Mouse (Mus musculus): ENCODE results near the gene Tdp1. TPM values are rescaled to one million over a fixed set of nuclear protein-coding genes. Genes with fewer than 3 reads are reported as not detected.
A peak's percentile ranks its signal among the peaks of the same experiment; 100 is the strongest.

The Tdp1 gene
- total RNA-seq, 2 experiments from 2014 or later: 9.7 to 11.8 TPM

DNA sequence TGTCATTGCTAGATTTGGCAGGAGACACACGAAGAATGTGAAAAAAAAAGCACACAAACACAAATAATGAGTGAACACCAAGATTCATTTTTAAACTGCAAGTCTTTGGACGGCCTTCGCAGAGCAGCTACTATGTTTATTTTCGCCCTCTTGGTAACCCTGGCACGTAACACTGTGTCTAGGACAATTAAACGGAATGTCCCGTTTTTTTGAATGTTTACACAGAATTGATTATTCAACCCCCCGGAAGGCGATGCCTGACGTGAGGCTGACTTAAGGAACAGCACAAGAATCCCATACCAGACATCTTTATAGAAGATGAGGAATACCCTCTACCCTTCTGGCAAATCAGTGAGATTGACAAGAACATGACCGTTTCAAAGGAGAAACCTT, 608 bp upstream of the Tdp1 start:
- intact Hi-C loops (cut with DNase I): loop anchor here (5.0 kb wide), 1 partner anchor 321 kb away; the partner anchor contains the start of gene Foxn3
- peak in 1 of 2 experiments; percentile 11 for DNase-seq

DNA sequence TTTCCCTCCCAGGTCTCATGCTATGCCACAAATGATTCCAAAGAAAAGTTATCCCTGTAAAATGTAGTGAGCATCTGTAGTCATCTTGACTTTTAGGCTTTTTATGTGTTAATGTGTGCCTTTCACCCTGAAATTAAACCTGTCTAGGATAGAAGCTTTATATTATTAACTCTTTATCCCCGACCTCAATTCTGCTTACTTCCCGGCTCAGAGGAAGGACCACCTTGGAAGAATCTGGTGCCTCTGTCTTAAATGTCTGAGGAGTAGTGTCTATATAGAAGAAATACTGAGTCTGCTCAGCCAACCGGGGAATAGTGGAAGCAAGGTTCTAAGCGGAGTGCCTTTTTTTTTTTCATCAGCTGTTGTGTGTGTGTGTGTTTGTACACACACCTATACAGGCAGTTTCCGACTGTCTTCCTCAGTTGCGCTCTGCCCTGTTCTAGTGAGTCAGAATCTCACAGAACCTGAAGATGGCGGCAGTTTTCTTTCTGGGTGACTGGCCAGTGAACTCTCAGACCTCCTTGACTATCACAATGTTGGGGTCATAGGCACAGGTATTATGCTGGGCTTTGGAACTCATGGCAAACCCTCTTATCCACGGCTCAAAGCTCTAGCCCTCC, 1.1 kb downstream of the Tdp1 start:
- intact Hi-C loops (cut with DNase I): no loop called here
- no peak for DNase-seq

DNA sequence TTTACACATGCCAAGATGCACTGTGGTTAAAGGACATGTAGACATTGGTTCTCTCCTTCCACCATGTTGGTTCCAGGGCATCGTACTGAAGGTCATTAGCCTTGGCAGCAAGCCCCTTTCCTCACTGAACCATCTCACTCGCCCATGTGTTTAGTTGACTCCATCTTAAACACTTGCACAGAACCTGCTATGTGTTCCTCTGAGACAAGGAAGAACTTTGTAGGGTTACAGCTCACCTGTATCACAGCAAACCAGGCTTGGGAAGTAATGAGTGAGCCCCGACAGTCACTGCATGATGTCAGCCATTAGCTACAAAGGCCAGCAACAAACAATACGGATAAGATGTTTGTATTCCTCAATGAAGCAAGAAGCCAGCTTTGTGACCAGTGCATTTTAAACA, 13.5 kb downstream of the Tdp1 start:
- intact Hi-C loops (cut with DNase I): no loop called here
- no peak for DNase-seq

DNA sequence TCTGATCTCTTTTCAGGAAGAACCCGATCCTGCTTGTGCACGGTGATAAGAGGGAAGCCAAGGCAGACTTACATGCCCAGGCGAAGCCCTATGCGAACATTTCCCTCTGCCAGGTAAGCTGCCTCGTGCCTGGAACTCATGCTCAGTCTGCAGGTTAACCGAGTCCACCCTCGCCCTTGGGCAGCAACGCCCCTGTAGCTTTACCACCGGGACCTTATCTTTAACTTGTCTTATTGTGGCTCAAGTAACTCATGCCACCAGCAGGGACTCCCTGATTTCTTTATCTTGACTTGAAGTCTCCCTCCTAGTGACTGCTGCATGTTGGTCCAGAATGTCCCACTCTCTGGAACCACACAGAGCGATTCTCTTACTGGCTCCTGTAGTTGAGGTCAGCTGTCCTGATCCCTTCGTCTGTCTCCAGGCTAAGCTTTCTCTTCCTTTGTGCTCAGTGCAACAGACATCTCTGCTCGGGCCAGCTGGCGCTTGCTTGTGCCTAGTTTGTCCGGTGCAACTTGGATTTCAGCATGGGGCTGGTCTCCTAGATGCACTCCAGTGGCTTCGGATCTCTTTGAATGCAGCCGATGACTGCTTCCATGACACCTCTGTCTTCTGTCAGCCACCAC, 14.0 kb downstream of the Tdp1 start:
- DNase-seq: no peak
- intact Hi-C loops (cut with DNase I): no loop called here

DNA sequence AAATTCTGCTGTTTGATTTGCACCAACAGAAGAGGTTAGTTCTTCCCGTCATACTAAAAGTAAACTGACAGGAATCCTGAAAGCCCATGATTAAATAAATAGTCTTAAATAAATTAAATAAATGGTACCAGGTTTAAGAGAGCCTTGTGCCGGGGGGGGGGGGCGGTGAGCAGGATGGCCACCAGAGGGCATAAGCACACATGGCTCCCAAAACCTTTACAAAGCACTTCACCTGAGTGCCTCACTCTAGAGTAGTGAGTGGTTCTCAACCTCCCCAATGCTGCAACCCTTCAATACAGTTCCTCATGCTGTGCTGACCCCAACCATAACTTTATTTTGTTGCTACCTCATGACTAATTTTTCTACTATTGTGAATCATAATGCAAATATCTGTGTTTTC, 15.7 kb downstream of the Tdp1 start:
- intact Hi-C loops (cut with DNase I): loop anchor here (1.0 to 5.0 kb wide), 2 partner anchors 62 to 206 kb away; partner anchors contain the start of gene Kcnk13
- DNase-seq: no peak

DNA sequence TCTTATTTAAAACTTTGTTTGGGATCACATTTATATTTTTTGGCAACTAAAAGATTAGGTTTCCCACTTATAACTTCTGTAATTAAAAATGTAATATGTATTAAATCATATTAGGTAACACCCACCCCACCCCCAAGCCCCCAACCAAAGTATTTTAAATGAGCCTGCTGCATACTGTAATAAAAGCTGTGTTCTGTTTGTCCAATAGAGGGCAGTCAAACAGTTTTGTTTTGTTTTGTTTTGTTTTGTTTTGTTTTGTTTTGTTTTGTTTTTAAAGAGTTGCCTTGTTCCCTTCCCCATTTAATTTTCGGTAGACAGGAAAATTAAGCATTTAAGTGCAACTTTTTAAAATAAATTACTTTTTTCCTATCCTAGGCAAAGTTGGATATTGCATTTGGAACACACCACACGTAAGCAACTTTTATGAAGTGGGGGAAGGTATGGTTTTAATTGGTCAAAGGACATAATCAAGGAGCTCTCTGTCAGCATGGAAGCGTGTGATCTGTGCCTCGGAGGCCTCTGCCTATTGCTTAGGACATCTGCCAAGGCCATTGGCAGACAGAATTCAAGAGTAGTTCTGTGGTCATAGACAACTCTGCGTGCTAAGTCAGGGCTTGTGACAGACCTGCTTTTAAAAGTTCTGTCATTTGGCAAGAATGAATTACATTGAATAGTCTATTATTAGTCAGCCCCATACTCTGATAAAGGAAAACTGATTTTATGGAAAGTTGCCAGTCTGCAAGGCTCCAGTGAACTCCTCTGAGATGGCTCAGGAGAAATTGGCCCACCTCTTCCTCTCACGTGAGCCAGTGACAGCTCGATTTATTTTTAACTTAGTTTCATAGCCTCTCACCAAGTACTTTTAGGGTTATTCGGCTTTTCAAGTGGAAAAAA, 17.9 kb downstream of the Tdp1 start:
- DNase-seq: peak; percentile 25 to 58
- intact Hi-C loops (cut with DNase I): loop anchor here (5.0 kb wide), 1 partner anchor 60 kb away; the partner anchor contains the start of gene Kcnk13

- DNase-seq: peak; percentile 15 to 23
- intact Hi-C loops (cut with DNase I): loop anchor here (5.0 kb wide), 1 partner anchor 59 kb away; the partner anchor contains the start of gene Kcnk13
Measured at GRCm38 (mm10) chr12:99902867-99903370, 18.6 kb downstream of the Tdp1 start.

GRCm38 (mm10) chr12:99904537-99904936, 20.2 kb downstream of the Tdp1 start:
- DNase-seq: no peak
- intact Hi-C loops (cut with DNase I): loop anchor here (5.0 kb wide), 1 partner anchor 58 kb away; the partner anchor contains the start of gene Kcnk13

DNA sequence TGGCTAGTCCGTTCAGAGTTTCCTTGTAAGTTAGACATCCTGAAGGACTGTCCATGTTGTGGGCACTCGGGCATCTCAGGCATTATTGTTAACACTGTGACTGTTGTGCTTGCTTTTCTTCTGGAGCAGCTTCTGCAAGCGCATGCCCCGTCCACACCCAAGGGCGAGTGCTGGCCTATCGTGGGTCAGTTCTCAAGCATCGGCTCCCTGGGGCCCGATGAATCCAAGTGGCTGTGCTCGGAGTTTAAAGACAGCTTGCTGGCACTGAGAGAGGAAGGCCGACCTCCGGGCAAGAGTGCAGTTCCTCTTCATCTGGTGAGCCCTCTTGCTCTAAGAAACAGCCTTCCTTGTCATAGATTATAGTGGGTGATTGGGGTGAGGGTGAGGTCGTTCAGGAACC, 27.1 kb downstream of the Tdp1 start:
- intact Hi-C loops (cut with DNase I): no loop called here
- DNase-seq: peak in 1 of 2 experiments; percentile 6

DNA sequence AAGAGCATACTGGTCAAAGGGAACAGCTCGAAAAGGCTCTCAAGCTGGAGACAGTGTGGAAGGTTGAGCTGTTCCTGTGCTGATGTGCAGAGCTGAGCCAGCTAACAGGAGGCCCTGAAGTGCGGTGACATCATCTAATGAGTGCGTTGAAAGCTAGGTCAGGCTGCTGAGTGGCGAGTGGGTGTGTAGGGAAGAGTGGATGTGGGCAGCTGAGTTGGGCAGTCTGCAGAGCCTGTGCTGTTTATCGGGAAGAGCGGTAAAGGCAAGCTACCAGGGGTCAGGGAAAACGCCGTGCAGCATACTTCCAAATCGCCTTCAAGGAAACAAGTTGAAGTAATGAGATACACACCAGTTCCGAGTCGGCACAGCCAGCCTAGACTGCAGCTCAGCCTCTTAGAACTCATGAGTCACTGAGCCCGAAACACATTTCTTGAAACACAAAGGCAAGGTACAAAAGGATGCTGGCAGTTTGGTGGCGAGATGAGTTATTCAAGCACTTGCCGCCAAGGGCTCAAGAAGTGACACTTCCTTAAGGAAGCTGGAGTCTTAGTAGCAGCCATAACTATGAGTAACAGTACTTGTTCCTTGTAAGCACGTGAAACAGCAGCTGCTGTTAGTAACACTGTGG, 33.6 kb downstream of the Tdp1 start:
- DNase-seq: no peak
- intact Hi-C loops (cut with DNase I): no loop called here

- DNase-seq: no peak
- intact Hi-C loops (cut with DNase I): no loop called here
Measured at GRCm38 (mm10) chr12:99919636-99920035, 35.3 kb downstream of the Tdp1 start.

- intact Hi-C loops (cut with DNase I): no loop called here
- DNase-seq: no peak
Measured at GRCm38 (mm10) chr12:99921045-99921444, 36.7 kb downstream of the Tdp1 start.

DNA sequence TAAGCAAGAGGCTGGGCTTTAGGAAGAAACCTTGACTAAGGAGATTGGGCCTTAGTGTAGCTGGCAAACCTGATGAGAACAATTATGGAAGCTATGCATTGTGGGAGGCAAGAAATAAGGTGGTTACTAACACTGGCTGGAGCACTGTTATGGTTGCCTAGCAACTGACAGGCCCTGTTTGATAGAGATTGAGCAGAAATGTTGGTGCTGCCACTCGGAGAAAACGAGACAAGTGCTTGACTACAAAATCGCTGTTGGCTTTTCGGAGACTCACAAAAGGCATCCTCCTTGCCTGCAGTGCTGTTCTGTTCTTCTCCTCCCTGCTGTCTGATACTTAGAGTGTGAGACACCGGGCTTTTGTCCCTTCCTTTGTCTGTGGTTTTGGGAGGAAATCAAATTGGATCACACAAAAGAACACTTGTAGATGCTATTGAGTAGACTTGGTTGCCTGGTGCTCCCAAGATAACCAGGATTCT, 38.9 kb downstream of the Tdp1 start:
- no peak for DNase-seq
- intact Hi-C loops (cut with DNase I): no loop called here

GRCm38 (mm10) chr12:99923703-99924102, 39.4 kb downstream of the Tdp1 start:
- DNase-seq: no peak
- intact Hi-C loops (cut with DNase I): no loop called here

DNA sequence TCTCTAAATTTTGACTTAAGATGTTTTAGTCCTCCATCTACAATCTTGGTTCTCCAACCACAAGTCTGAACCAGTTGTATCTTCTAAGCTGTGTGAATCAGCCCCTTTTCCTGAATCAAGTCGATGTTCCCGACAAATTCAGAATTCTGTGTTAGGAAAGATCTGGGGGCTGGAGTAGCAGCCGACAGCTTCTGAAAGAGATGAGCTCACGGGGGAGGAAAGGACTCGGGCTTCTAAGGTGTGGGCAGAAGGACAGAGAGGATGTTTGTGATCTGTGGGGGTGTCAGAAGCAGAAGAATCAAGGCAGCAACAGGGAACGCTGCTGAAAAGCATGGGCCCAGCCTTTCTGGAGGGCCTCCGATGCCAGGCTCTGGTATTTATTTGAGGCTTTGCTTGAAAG, 44.0 kb downstream of the Tdp1 start:
- no peak for DNase-seq
- intact Hi-C loops (cut with DNase I): no loop called here

GRCm38 (mm10) chr12:99929160-99929559, 44.8 kb downstream of the Tdp1 start:
- no peak for DNase-seq
- intact Hi-C loops (cut with DNase I): no loop called here

- intact Hi-C loops (cut with DNase I): no loop called here
- DNase-seq: no peak
Measured at GRCm38 (mm10) chr12:99932245-99932644, 47.9 kb downstream of the Tdp1 start.

DNA sequence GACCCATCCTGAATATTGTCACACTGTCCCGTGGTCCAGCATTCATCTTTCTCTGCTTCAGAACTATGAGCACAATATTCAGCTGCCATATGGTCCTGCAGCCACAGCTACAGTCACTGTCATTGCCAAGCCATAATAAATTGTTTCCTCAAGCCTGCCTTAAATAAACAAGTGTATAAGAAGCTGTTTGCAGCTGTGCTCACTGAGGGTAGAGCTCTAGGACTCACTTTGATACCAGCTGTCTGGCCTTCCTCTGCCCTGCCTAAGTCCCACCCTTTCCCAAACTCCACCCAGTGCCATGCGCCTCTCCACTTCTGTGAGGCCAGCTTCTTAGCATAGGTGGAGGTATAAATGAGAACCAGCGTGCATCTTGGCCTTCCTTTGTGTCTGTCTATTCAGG, 49.3 kb downstream of the Tdp1 start:
- intact Hi-C loops (cut with DNase I): no loop called here
- no peak for DNase-seq

DNA sequence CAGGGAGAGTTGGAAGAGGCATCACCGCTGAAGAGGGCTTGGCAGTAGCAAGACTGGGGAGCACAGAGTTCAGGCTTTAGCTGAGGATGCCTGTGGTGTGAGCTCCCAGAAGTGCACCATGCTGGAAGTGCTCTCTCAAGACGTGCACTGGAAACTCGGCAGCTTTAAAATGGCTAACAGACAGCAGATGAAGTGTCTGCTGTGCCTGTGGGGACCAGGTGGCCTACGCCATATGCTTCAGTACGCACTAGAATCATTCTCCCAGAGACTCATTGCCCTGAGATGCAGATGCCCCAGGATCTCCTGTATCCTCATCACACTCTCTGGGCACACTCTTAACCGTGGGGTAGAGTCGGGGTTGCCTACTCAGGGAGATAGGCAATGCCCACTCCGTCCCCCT, 51.1 kb downstream of the Tdp1 start:
- intact Hi-C loops (cut with DNase I): no loop called here
- no peak for DNase-seq

GRCm38 (mm10) chr12:99938476-99938875, 54.2 kb downstream of the Tdp1 start:
- DNase-seq: peak; percentile 35 to 47

More at GRCm38 (mm10) chr12:99938476-99938875, 54.2 kb downstream of the Tdp1 start:
- intact Hi-C loops (cut with DNase I): no loop called here

All from heart, postnatal 14 days (tissue).